Mouse (Mus musculus) heart, adult 2 months (tissue): Measurements from ENCODE around the gene Olfr1420. TPM values are rescaled to one million over a fixed set of nuclear protein-coding genes. Genes with fewer than 3 reads are reported as not detected.
"Not testable (repeated sequence)": the region's sequence is repeated elsewhere in the genome, so short reads cannot be mapped to it uniquely, and the experiment has no call there.

Source experiments
- DNase-seq, 2 experiments: peaks; one replicate each; pipeline ENCODE4 v3.0.0; 2021
- H3K27ac ChIP-seq: fragments of 200-600 bp; 2 replicates; pipeline ENCODE4 v1.8.1; 2022
- H3K27me3 ChIP-seq: fragments of 200-500 bp; 2 replicates; pipeline ENCODE4 v1.6.1; 2012; ENCODE audit warnings: mild to moderate bottlenecking, low read length, inconsistent platforms, mixed read lengths; ENCODE audit not compliant: control insufficient read depth, insufficient read depth
- H3K36me3 ChIP-seq: fragments of 200-500 bp; 2 replicates; pipeline ENCODE4 v1.6.1; 2012; ENCODE audit warnings: low read length, inconsistent platforms; ENCODE audit not compliant: control insufficient read depth, insufficient read depth
- H3K4me1 ChIP-seq: fragments of 200-500 bp; 2 replicates; pipeline ENCODE4 v1.6.1; 2011; ENCODE audit warnings: low read length; ENCODE audit not compliant: control insufficient read depth, insufficient read depth
- H3K4me3 ChIP-seq: fragments of 200-600 bp; 2 replicates; pipeline ENCODE4 v1.8.1; 2022
- H3K79me2 ChIP-seq: fragments of 200-500 bp; replicated peaks from 2 replicates; pipeline ENCODE4 v1.6.1; 2012; ENCODE audit warnings: mild to moderate bottlenecking, inconsistent platforms, low read length, moderate library complexity, mixed read lengths; ENCODE audit not compliant: control insufficient read depth, insufficient read depth
- H3K9ac ChIP-seq: fragments of 200-500 bp; 2 replicates; pipeline ENCODE4 v1.6.1; 2012; ENCODE audit warnings: low read depth, mild to moderate bottlenecking, control low read depth, inconsistent platforms, low read length, mixed read lengths
- CTCF ChIP-seq: fragments of 200-600 bp; IDR thresholded peaks from 2 replicates; pipeline ENCODE4 v1.8.1; 2022; ENCODE audit warnings: antibody characterized with exemption, mild to moderate bottlenecking, moderate library complexity
- EP300 ChIP-seq: fragments of 200-500 bp; IDR thresholded peaks from 2 replicates; pipeline ENCODE4 v1.6.1; 2011; ENCODE audit warnings: low read depth, low read length, control low read depth; ENCODE audit not compliant: insufficient read depth
- POLR2A ChIP-seq: fragments of 200-500 bp; IDR thresholded peaks from 2 replicates; pipeline ENCODE4 v1.6.1; 2011; ENCODE audit warnings: mild to moderate bottlenecking, low read depth, low read length, control low read depth; ENCODE audit not compliant: insufficient read depth
- WGBS: fragments of 180-500 bp; shearing (Covaris S2); methylation state at CpG from one replicate; pipeline ENCODE4 v1.1.7; 2018; 5-methylcytosine and 5-hydroxymethylcytosine counted together
- intact Hi-C: fragments of 180-260 bp; cut with DNase I; formaldehyde crosslinking; loops from one replicate; pipeline ENCODE4 v1.15.1; 2025
- polyA plus RNA-seq: library from polyadenylated mRNA; depleted of rRNA; stranded (reverse); fragments of >200 nt; gene quantifications from 2 replicates; pipeline ENCODE4 v1.2.3, GENCODE M21; 2012
- total RNA-seq, 2 experiments: library from RNA; stranded (reverse); gene quantifications; 2 replicates each; pipeline ENCODE4 v1.2.3; 2021

Olfr1420 gene
- total and polyA plus RNA-seq, 3 experiments: not detected

DNA sequence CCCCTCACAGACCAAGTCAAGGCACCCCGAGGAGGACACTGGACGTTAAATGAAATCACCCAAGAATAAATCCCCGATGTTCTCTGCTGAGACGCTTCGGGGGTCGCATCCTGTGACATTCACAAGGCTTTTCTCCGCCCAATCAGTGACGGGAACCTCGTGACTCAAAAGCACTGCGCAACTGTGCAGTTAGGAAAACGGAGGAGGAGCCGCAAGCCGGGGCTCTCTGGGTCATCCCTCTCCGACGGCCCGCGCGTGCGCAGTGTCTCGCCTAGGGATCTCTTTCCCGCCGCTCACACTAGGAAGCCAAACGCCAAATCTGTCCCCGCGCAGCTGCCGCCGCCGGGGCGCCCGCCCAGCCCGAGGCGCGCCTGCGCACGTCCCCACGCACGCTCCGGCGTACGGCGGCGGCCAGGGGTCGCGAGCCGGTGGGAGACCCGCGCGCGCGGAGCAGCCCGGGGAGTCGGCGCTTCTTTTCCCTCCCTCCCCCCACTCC lies 25.7 kb downstream of the Olfr1420 start, which contains the start of gene Patl1:
Patl1 (plus strand) TSS at position 363 of the 496 bp plus-strand sequence.
- TF ChIP-seq POLR2A: peak; percentile 96
- peak; percentile 81; the same call in 1 of the 2 replicates for TF ChIP-seq EP300
- TF ChIP-seq CTCF: no peak
- Histone ChIP-seq H3K27me3 (no peaks in the 10 kb centered on the region), H3K27ac (peak within 1 kb of the TSS; percentile 96), H3K79me2 (peaks cover 3% of the 10 kb centered on the region; the same call in 1 of the 2 replicates), H3K4me1 (peaks cover 4% of the 10 kb centered on the region), H3K9ac (peak within 1 kb of the TSS; percentile 94), H3K4me3 (peak within 1 kb of the TSS; percentile 92), H3K36me3 (peaks cover 31% of the 10 kb centered on the region)
- peak; percentile 97 to 99 for DNase-seq
- intact Hi-C loops: loop anchor here (2.0 to 10.0 kb wide), 4 partner anchors 97 to 1707 kb away; partner anchors contain the start of genes Fen1, Mrpl16 and Tmem258
- WGBS: under 1% methylated on average over 50 of the region's 53 CpGs

DNA sequence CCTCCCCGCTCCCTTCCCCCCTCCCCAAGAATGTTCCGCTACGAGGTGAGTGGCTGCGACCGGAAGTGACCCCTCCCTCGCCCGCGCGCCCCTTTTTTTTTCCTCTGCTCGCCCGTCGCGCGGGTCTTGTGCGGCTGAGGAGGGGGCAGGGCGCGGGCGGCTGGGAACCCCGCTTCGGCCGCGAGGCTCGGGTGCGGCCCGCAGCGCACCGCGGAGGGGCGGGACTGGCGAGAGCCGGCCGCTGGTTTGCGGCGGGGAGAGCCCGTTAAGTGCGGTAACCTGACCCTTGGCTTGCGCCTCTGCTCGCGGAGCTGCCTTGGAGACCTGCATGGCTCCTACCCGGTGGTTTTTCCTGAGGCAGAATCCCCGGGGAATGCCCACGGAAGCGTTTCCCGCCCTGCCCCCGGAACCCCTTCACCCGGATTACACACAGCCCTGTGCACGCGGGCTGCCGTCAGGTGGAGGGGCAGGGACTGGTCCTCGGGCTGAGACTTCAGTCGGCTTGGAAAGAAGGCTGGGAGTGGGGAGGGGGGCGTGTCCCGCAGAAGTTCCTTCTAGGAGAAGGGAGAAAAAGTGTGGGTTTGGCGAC lies 26.3 kb downstream of the Olfr1420 start:
- H3K9ac ChIP-seq: peak overlapping the region; percentile 94
- H3K4me1 ChIP-seq: peaks cover 4% of the 10 kb centered on the region
- no peaks in the 10 kb centered on the region for H3K27me3 ChIP-seq
- DNase-seq: peak; percentile 70 to 72
- H3K79me2 ChIP-seq: peaks cover 3% of the 10 kb centered on the region; the same call in 1 of the 2 replicates
- peak overlapping the region; percentile 92 for H3K4me3 ChIP-seq
- peaks cover 36% of the 10 kb centered on the region for H3K36me3 ChIP-seq
- WGBS: 1% methylated on average over 37 of the region's 54 CpGs
- H3K27ac ChIP-seq: peak overlapping the region; percentile 90
- TF ChIP-seq EP300: no peak
- intact Hi-C loops: loop anchor here (2.0 to 10.0 kb wide), 4 partner anchors 98 to 1708 kb away; partner anchors contain the start of genes Fen1, Mrpl16 and Tmem258

DNA sequence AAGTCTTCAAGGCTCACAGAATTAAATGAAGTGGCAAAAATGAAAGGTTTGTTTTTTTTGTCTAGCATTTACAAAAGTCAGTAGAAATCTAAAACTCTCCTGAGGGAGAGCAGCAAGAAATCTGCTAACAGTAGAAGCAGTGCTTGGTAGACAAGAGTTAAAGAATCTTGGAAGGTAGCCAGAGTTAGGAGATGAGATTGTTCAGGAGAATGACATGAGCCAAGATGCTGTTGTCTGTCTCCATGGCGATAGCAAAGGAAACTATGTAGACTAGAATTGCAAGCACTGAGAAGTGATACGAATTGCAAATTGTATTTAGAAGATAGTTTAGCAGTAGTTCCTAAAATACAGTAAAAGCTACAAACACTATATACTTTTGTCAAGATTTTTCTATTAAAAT lies 29.4 kb downstream of the Olfr1420 start:
- H3K79me2 ChIP-seq: peaks cover 3% of the 10 kb centered on the region; the same call in 1 of the 2 replicates
- peak in 1 of 2 experiments; percentile 16 for DNase-seq
- intact Hi-C loops: loop anchor here (10.0 kb wide), 1 partner anchor 1711 kb away; the partner anchor contains the start of genes Fen1 and Tmem258

DNA sequence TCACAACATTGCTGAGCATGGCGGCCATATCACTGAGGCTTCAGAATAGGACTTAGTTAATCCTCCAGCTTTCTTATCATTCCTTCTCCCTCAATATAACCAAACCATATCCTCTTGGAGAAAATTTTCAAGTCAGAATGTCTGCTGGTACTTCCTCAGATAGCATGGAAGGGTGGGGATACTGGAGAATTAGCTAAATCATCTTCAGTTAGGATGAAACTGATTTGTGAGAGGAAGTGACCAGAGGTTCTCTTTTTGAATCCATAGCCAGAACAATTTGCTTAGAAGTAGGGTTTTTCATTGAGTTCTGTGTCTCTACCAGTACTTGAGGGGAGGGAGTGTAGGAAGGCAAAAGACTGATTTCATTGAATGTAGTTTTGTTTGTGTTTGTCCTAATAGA lies 35.7 kb downstream of the Olfr1420 start:
- H3K36me3 ChIP-seq: peaks cover 24% of the 10 kb centered on the region
- no peak overlapping the region for H3K9ac ChIP-seq
- H3K4me1 ChIP-seq: no peaks in the 10 kb centered on the region
- H3K4me3 ChIP-seq: no peak overlapping the region
- WGBS: 97% methylated on average over 1 of the region's 1 CpGs
- TF ChIP-seq EP300 (no peak), CTCF (no peak), POLR2A (no peak)
- no peak for DNase-seq
- intact Hi-C loops: no loop called here
- no peaks in the 10 kb centered on the region for H3K27me3 ChIP-seq
- H3K79me2 ChIP-seq: no peaks in the 10 kb centered on the region
- H3K27ac ChIP-seq: no peak overlapping the region

More for the DNA sequence above, 29.4 kb downstream of the Olfr1420 start:
- H3K27me3 ChIP-seq: no peaks in the 10 kb centered on the region
- TF ChIP-seq POLR2A: no peak
- no peak for TF ChIP-seq EP300
- no peak for TF ChIP-seq CTCF
- H3K4me3 ChIP-seq: no peak overlapping the region
- WGBS: 5% methylated on average over 2 of the region's 2 CpGs
- H3K27ac ChIP-seq: no peak overlapping the region
- peaks cover 4% of the 10 kb centered on the region for H3K4me1 ChIP-seq
- peaks cover 42% of the 10 kb centered on the region for H3K36me3 ChIP-seq
- H3K9ac ChIP-seq: no peak overlapping the region

DNA sequence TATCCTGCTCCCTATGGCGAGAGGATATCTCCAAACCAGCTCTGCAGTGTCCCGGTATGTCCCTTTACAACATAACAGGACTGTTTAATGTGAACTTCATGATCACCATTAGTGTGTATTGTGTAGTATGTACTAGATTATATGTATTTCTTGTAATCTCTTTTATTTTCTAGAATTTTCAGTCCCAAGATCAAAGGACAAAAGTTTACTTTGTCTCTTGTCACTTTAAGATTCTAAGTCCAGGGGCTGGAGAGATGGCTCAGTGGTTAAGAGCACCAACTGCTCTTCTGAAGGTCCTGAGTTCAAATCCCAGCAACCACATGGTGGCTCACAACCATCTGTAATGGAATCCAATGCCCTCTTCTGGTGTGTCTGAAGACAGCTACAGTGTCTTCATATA lies 36.1 kb downstream of the Olfr1420 start:
- H3K4me1 ChIP-seq, H3K9ac ChIP-seq, intact Hi-C loops, DNase-seq, H3K79me2 ChIP-seq, H3K27ac ChIP-seq, H3K27me3 ChIP-seq, H3K4me3 ChIP-seq: not testable (repeated sequence)
- H3K36me3 ChIP-seq: peaks cover 20% of the 10 kb centered on the region
- 94% methylated on average over 2 of the region's 2 CpGs for WGBS

DNA sequence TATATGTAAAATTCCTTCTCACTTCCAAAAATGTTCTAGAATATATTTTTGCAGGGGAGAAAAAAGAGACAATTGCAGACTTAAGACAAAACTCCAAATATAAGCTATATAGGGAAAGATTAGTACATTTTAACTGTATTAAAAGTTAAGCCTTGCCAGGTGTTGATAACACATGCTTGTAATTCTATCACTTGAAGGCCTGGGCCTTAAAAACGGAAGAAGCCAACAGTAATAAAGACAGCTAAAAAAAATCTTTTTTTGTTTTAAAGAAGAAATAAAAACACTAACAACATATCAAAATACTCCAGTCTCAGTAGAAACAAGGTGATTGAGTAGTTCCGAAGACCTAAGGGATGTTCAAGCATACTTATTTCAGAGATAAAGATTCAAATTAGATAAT lies 40.0 kb downstream of the Olfr1420 start:
- Histone ChIP-seq H3K27me3 (no peaks in the 10 kb centered on the region), H3K36me3 (peaks cover 15% of the 10 kb centered on the region), H3K79me2 (no peaks in the 10 kb centered on the region), H3K9ac (no peak overlapping the region), H3K27ac (no peak overlapping the region), H3K4me3 (no peak overlapping the region), H3K4me1 (no peaks in the 10 kb centered on the region)
- intact Hi-C loops: no loop called here
- DNase-seq: no peak
- 86% methylated on average over 2 of the region's 2 CpGs for WGBS
- no peak for TF ChIP-seq POLR2A
- TF ChIP-seq EP300: no peak
- no peak for TF ChIP-seq CTCF
